Mouse (Mus musculus) kidney, adult 2 months (tissue): ENCODE data around the gene Ube2g1. TPM values are rescaled to one million over a fixed set of nuclear protein-coding genes. Genes with fewer than 3 reads are reported as not detected.
"Not testable (repeated sequence)": the region's sequence is repeated elsewhere in the genome, so short reads cannot be mapped to it uniquely, and the experiment has no call there.

Source experiments
- DNase-seq: peaks from one replicate; pipeline ENCODE4 v3.0.0; 2021
- H3K27ac ChIP-seq: fragments of 200-500 bp; 2 replicates; pipeline ENCODE4 v1.5.1; 2012; ENCODE audit warnings: low read depth, low read length, control low read depth, inconsistent platforms; ENCODE audit not compliant: insufficient read depth
- H3K27me3 ChIP-seq: fragments of 200-500 bp; replicated peaks from 2 replicates; pipeline ENCODE4 v1.6.1; 2012; ENCODE audit warnings: mild to moderate bottlenecking, moderate library complexity, low read length, inconsistent platforms; ENCODE audit not compliant: control insufficient read depth, insufficient read depth
- H3K36me3 ChIP-seq: fragments of 200-500 bp; 2 replicates; pipeline ENCODE4 v1.6.1; 2012; ENCODE audit warnings: mild to moderate bottlenecking, moderate library complexity, low read length, inconsistent platforms; ENCODE audit not compliant: control insufficient read depth, insufficient read depth
- H3K4me1 ChIP-seq: fragments of 200-500 bp; 2 replicates; pipeline ENCODE4 v1.6.1; 2011; ENCODE audit warnings: low read length; ENCODE audit not compliant: control insufficient read depth, insufficient read depth
- H3K4me3 ChIP-seq: fragments of 200-500 bp; 2 replicates; pipeline ENCODE4 v1.5.1; 2011; ENCODE audit warnings: mild to moderate bottlenecking, low read depth, low read length, control low read depth; ENCODE audit not compliant: insufficient read depth
- CTCF ChIP-seq: fragments of 200-500 bp; conservative IDR thresholded peaks from 2 replicates; pipeline ENCODE4 v1.5.1; 2011; ENCODE audit warnings: low read depth, mild to moderate bottlenecking, control low read depth, low read length, moderate library complexity, mixed read lengths; ENCODE audit not compliant: insufficient read depth, insufficient read length
- POLR2A ChIP-seq: fragments of 200-500 bp; IDR thresholded peaks from one replicate; pipeline ENCODE4 v1.6.1; 2011; ENCODE audit warnings: low read depth, low read length, control low read depth
- WGBS: fragments of 180-500 bp; shearing (Covaris S2); methylation state at CpG from one replicate; pipeline ENCODE4 v1.1.7; 2018; 5-methylcytosine and 5-hydroxymethylcytosine counted together
- polyA plus RNA-seq: library from polyadenylated mRNA; depleted of rRNA; stranded (reverse); fragments of >200 nt; gene quantifications from 2 replicates; pipeline ENCODE4 v1.2.3, GENCODE M21; 2012

The Ube2g1 gene
- polyA plus RNA-seq, 1 experiment: 8.9 TPM

DNA sequence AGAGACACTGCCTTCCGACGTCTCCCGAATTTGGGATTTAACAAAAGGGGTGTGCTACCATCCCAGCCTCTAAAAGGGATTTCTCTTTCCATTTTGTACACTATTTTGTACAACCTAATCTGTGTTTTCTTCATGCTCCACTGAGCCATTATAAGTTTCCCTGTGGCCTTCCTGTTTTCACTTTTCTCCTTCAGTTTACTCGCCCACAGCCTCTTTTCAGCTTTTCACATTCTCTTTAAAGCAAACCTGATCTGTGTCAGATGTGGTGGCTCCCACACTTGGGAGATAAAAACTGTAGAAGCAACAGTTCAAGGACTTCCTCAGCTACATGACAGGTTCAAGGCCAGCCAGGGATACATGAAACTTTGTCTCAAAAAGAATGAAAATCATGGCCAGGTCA, 85.3 kb downstream of the Ube2g1 start:
- no peaks in the 10 kb centered on the region for H3K27me3 ChIP-seq
- no peak overlapping the region for H3K27ac ChIP-seq
- 60% methylated on average over 4 of the region's 4 CpGs for WGBS
- H3K4me3 ChIP-seq: no peak overlapping the region
- TF ChIP-seq CTCF (no peak), POLR2A (no peak)
- H3K4me1 ChIP-seq: peaks cover 10% of the 10 kb centered on the region
- no peaks in the 10 kb centered on the region for H3K36me3 ChIP-seq
- no peak for DNase-seq

DNA sequence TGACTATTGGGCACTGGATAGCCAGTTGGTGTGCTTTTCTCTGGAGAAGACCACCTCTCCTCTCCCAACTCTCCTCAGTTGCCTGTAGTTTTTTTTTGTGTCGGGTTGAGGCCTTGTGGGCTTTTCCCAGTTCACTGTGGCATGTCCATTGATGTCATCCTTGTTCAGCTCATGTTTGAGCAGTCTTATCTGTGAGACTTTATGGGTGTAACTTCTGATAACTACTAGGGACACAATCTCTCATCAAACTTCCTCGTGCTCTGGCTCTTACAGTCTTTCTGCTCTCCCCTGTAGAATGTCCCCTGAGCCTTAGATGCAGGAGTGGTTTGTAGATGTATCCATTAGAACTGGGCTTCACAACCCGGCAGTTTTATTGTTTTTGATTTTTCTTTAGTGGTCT, 87.9 kb downstream of the Ube2g1 start:
- Histone ChIP-seq H3K27me3 (no peaks in the 10 kb centered on the region), H3K4me1 (peaks cover 10% of the 10 kb centered on the region), H3K4me3 (no peak overlapping the region), H3K27ac (no peak overlapping the region), H3K36me3 (no peaks in the 10 kb centered on the region)
- WGBS: 81% methylated on average over 3 of the region's 3 CpGs
- TF ChIP-seq POLR2A (no peak), CTCF (no peak)
- no peak for DNase-seq

DNA sequence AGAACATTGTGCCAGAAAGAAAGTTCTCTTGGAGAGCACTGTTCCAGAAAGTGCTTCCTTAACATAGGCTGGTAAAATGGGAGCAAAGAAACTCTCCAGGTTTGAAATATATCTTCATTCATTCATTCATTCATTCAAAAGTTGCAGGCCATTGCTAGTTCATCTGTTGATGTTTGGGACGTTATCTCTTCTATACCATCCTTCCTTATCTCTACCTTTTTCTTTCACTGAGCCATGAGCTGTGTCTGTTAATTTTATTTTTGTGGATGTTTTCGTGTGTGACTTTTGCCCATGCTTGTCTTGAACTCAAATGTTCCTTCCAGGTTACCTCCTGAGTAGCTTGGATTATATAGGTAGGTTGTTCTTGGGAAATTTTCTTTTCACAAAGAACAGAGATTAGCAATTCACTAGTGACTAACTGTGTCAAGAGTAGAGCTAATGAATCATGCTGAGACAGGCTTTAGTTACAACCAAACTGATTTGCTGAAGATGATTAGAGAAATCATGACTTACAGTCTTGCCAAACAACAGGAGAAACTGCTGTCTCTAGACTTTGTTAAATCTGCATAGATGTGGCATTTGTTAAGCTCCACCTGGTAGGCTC, 89.4 kb downstream of the Ube2g1 start:
- TF ChIP-seq POLR2A (no peak), CTCF (no peak)
- Histone ChIP-seq H3K4me1 (peaks cover 4% of the 10 kb centered on the region), H3K27ac (no peak overlapping the region), H3K27me3 (no peaks in the 10 kb centered on the region), H3K36me3 (no peaks in the 10 kb centered on the region), H3K4me3 (no peak overlapping the region)
- DNase-seq: no peak
- 96% methylated on average over 2 of the region's 2 CpGs for WGBS

DNA sequence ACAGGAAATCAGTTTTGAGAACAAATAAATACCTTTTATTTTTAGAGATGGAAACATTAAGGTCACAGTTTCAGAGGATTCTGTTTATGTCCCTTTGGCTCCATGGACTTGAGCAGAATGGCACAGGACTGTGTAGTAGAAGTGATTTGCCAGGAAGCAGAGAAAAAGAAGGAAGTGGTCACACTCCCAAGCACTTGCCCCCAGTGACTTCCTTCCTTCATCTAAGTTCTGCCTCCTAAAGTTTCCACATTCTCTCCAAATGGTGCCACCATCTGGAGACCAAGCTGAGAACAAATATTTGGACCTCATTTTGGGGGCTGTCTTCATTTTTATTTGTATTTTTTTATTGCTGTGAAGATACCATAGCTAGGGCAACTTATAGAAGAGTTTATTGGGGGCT, 90.2 kb downstream of the Ube2g1 start:
- Histone ChIP-seq H3K27ac (no peak overlapping the region), H3K4me3 (no peak overlapping the region), H3K4me1 (peaks cover 3% of the 10 kb centered on the region), H3K27me3 (no peaks in the 10 kb centered on the region), H3K36me3 (no peaks in the 10 kb centered on the region)
- no peak for TF ChIP-seq CTCF
- no peak for DNase-seq

DNA sequence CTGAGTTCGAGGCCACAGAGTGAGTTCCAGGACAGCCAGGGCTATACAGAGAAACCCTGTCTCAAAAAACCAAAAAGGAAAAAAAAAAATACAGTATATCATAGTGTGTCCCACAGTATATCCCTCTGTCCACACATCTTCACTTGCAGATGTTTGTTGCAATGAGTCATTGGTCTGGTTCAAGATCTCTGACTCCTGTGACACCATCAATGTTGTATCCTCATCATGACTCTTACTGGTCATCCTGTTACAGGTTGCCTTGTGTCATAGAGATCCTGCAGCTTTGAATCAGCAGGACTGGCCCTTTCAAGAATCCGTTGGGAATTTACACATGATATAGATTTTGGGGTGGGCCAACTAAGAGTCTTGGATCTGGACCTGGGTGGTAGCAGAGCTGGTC, 98.0 kb downstream of the Ube2g1 start:
- not testable (repeated sequence) for H3K27me3 ChIP-seq, H3K4me3 ChIP-seq, H3K4me1 ChIP-seq, DNase-seq, H3K36me3 ChIP-seq, H3K27ac ChIP-seq
- WGBS: 85% methylated on average over 2 of the region's 2 CpGs

DNA sequence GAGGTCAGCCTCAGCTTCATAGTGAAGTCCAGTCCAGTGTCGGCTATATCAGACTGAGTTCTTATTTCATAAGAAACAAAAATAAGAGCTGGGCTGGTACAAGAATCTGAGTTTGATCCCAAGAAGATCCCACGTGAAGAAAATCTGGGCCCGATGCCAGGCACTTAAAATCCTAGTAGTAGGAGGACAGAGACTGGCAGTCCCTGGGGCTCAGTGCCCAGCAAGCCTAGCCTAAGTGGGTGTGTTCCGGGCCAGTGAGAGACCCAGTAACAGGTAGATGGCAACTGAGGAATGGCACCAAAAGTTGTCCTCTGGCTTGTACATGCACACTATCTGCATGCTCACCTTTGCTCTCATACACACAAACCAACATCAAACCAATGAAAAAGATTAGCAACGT, 105.6 kb downstream of the Ube2g1 start:
- H3K27me3 ChIP-seq: no peaks in the 10 kb centered on the region
- peaks cover 6% of the 10 kb centered on the region; the same call in 1 of the 2 replicates for H3K36me3 ChIP-seq
- WGBS: 75% methylated on average over 5 of the region's 5 CpGs
- no peak overlapping the region for H3K27ac ChIP-seq
- TF ChIP-seq CTCF: no peak
- no peak for TF ChIP-seq POLR2A
- DNase-seq: peak; percentile 21
- no peak overlapping the region for H3K4me3 ChIP-seq
- no peaks in the 10 kb centered on the region for H3K4me1 ChIP-seq

DNA sequence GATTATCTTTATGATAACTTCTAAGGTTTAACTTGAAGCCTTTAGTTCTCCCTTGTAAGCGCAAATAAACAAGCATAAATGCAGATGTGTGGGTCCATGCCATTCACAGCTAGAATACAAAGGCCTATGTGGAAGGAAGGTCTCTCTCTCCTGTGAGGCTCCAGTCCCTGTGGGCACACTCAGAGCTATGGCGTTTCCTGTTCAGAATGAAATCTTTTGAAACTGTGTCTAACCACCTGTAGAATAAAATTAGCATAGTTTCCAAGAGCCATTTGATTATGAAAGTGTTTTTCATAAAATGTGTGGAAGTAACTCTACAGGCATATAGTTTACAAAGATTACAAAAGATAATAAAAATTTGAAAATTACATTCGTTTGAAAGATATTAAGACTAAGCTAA, 111.1 kb downstream of the Ube2g1 start:
- peaks cover 2% of the 10 kb centered on the region; the same call in 1 of the 2 replicates for H3K36me3 ChIP-seq
- no peaks in the 10 kb centered on the region for H3K4me1 ChIP-seq
- H3K27ac ChIP-seq: no peak overlapping the region
- TF ChIP-seq POLR2A (no peak), CTCF (no peak)
- no peaks in the 10 kb centered on the region for H3K27me3 ChIP-seq
- WGBS: 84% methylated on average over 3 of the region's 3 CpGs
- no peak for DNase-seq
- no peak overlapping the region for H3K4me3 ChIP-seq

DNA sequence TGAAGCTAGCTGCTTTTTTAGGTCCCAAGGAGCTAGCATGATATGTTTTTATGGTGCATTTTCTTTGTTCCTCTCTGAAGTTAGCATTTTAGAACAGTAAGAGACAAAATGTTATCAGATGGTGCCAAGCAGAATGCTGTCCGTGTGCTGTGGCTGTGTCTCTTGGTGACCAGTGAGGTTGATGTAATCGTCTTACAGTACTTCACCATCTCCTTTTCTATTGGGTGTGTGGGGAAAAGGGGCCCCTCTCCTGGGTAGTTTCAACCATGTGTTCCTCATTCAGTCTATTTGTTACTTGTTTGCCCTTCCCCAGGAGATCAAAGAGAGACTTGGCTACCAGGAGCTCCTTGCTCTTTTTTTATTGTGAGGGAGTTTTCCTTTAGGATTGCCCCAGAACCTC, 116.1 kb downstream of the Ube2g1 start:
- no peak for TF ChIP-seq POLR2A
- no peak for TF ChIP-seq CTCF
- no peaks in the 10 kb centered on the region for H3K27me3 ChIP-seq
- peaks cover 2% of the 10 kb centered on the region; the same call in 1 of the 2 replicates for H3K36me3 ChIP-seq
- no peak for DNase-seq
- H3K4me1 ChIP-seq: no peaks in the 10 kb centered on the region
- no peak overlapping the region for H3K4me3 ChIP-seq
- no peak overlapping the region for H3K27ac ChIP-seq
- 68% methylated on average over 2 of the region's 2 CpGs for WGBS
